Mouse (Mus musculus): ENCODE measurements around the gene Cxcl17. TPM values are rescaled to one million over a fixed set of nuclear protein-coding genes. Genes with fewer than 3 reads are reported as not detected.

Cxcl17 gene
- polyA plus RNA-seq, 1 experiment from 2014 or later: 0.59 TPM

DNA sequence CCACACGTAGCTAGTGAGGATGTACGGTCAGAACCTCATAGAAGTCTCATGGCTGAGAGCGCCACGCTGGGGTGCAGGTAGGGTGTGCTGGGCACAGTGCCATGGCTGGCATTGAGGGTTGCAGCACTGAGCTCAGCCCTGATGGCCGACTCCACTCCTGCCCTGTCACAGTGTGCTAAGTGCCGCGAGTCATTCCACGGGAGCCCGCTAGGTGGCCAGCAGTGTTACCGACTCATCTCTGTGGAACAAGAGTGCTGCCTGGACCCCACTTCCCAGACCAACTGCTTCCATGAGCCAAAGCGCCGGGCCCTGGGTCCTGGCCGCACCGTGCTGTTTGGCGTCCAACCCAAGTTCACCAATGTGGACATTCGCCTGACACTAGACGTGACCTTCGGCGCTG, 49.5 kb downstream of the Cxcl17 start:
- Histone ChIP-seq H3K4me1 (peaks cover 28% of the 10 kb centered on the region), H3K4me3 (no peak overlapping the region), H3K4me2 (replicated peaks) (no peak overlapping the region), H3K27me3 (peaks cover 29% of the 10 kb centered on the region), H3K27ac (no peak overlapping the region), H3K36me3 (peaks cover 62% of the 10 kb centered on the region), H3K9ac (no peak overlapping the region), H3K9me3 (no peaks in the 10 kb centered on the region)
- 88% methylated on average over 19 of the region's 19 CpGs for WGBS
- ATAC-seq (ENCODE audit: insufficient number of reproducible peaks, insufficient read depth, low FRiP score, low TSS enrichment): no peak

- Histone ChIP-seq H3K27me3 (no peaks in the 10 kb centered on the region), H3K4me1 (no peaks in the 10 kb centered on the region), H3K4me2 (replicated peaks) (no peak overlapping the region), H3K9ac (no peak overlapping the region), H3K9me3 (no peaks in the 10 kb centered on the region), H3K27ac (no peak overlapping the region), H3K4me3 (no peak overlapping the region), H3K36me3 (peaks cover 91% of the 10 kb centered on the region)
- ATAC-seq (ENCODE audit: insufficient number of reproducible peaks, insufficient read depth, low FRiP score, low TSS enrichment): no peak
- 68% methylated on average over 19 of the region's 19 CpGs for WGBS
Measured at GRCm38 (mm10) chr7:25358721-25359206, 53.9 kb downstream of the Cxcl17 start.

Other genes with a start within 250 kb of the Cxcl17 start
- 2.3 and 3.2 TPM in 2 replicates for gene Pou2f2, start 233.2 kb downstream of the Cxcl17 start, polyA plus RNA-seq (2016; fragmentation: Nextera tagmentation; extraction: Ambion mirVana)
- 13.7 and 14.9 TPM in 2 replicates for gene Dedd2, start 192.3 kb downstream of the Cxcl17 start, polyA plus RNA-seq (2016; fragmentation: Nextera tagmentation; extraction: Ambion mirVana)
- 2.9 and 3.0 TPM in 2 replicates for gene Zfp526, start 191.5 kb downstream of the Cxcl17 start, polyA plus RNA-seq (2016; fragmentation: Nextera tagmentation; extraction: Ambion mirVana)
- gene Gsk3a, start 175.0 kb downstream of the Cxcl17 start, polyA plus RNA-seq (2016; fragmentation: Nextera tagmentation; extraction: Ambion mirVana): 15.9 and 17.4 TPM in 2 replicates
- gene Erf, start 162.1 kb downstream of the Cxcl17 start, polyA plus RNA-seq (2016; fragmentation: Nextera tagmentation; extraction: Ambion mirVana): 20.0 and 20.8 TPM in 2 replicates
- gene Cic, start 145.2 kb downstream of the Cxcl17 start, polyA plus RNA-seq (2016; fragmentation: Nextera tagmentation; extraction: Ambion mirVana): 45.7 and 47.0 TPM in 2 replicates
- 317 and 337 TPM in 2 replicates for gene Pafah1b3, start 114.9 kb downstream of the Cxcl17 start, polyA plus RNA-seq (2016; fragmentation: Nextera tagmentation; extraction: Ambion mirVana)
- 1.0 and 1.9 TPM in 2 replicates for gene Prr19, start 111.5 kb downstream of the Cxcl17 start, polyA plus RNA-seq (2016; fragmentation: Nextera tagmentation; extraction: Ambion mirVana)
- 2.7 and 4.0 TPM in 2 replicates for gene Tmem145, start 106.8 kb downstream of the Cxcl17 start, polyA plus RNA-seq (2016; fragmentation: Nextera tagmentation; extraction: Ambion mirVana)
- gene Megf8, start 95.7 kb downstream of the Cxcl17 start, polyA plus RNA-seq (2016; fragmentation: Nextera tagmentation; extraction: Ambion mirVana): 22.4 and 24.3 TPM in 2 replicates
- 0.86 TPM in 1 of 2 replicates, not detected in the other for gene Cnfn, start 43.2 kb downstream of the Cxcl17 start, polyA plus RNA-seq (2016; fragmentation: Nextera tagmentation; extraction: Ambion mirVana)
- 10.9 and 11.9 TPM in 2 replicates for gene Lipe, start 14.2 kb downstream of the Cxcl17 start, polyA plus RNA-seq (2016; fragmentation: Nextera tagmentation; extraction: Ambion mirVana)
- 0.94 and 1.1 TPM in 2 replicates for gene Ceacam1, start 64.7 kb upstream of the Cxcl17 start, polyA plus RNA-seq (2016; fragmentation: Nextera tagmentation; extraction: Ambion mirVana)
- gene Ceacam2, start 127.0 kb upstream of the Cxcl17 start, polyA plus RNA-seq (2016; fragmentation: Nextera tagmentation; extraction: Ambion mirVana): 0.06 TPM in 1 of 2 replicates, not detected in the other
- gene Erich4, start 203.0 kb upstream of the Cxcl17 start, polyA plus RNA-seq (2016; fragmentation: Nextera tagmentation; extraction: Ambion mirVana): not detected in 2 replicates
- gene Dmac2, start 206.5 kb upstream of the Cxcl17 start, polyA plus RNA-seq (2016; fragmentation: Nextera tagmentation; extraction: Ambion mirVana): 39.0 and 40.5 TPM in 2 replicates
- 3.4 and 3.6 TPM in 2 replicates for gene B3gnt8, start 213.8 kb upstream of the Cxcl17 start, polyA plus RNA-seq (2016; fragmentation: Nextera tagmentation; extraction: Ambion mirVana)
- gene Bckdha, start 246.1 kb upstream of the Cxcl17 start, polyA plus RNA-seq (2016; fragmentation: Nextera tagmentation; extraction: Ambion mirVana): 59.2 and 63.6 TPM in 2 replicates
- 75.6 and 80.6 TPM in 2 replicates for gene Exosc5, start 246.3 kb upstream of the Cxcl17 start, polyA plus RNA-seq (2016; fragmentation: Nextera tagmentation; extraction: Ambion mirVana)

Data from embryonic facial prominence, embryonic 12.5 days (tissue).